Mouse (Mus musculus) stomach, postnatal 0 days (tissue): ENCODE results near the gene Idh1.

ENCODE experiments used
- CTCF ChIP-seq: IDR thresholded peaks from 2 replicates; pipeline ENCODE4 v1.5.1; 2016; ENCODE audit warnings: antibody characterized with exemption, low read depth, mild to moderate bottlenecking, moderate library complexity
- EP300 ChIP-seq: optimal IDR thresholded peaks from 2 replicates; pipeline ENCODE3; 2016; ENCODE audit warnings: antibody characterized with exemption

DNA sequence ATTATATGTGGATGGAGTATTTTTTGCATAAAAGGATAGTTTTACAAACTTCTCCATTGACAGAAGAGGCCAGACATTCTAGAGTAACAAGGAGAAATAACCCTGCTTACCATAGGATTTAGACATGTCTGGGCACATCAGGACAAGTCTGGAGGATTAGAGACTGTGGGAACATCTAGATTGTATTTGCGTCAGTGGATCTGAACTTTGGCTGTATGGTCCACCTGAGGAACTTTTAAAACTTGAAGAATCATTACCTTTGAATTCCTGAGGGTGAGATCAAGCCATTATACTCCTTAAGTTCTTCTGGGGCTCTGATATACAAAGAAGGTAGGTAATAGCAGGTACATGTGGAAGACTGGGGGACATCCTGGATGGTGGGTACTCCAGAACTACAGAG, 54.6 kb downstream of the Idh1 start:
- TF ChIP-seq CTCF (no peak), EP300 (no peak)
